Mouse (Mus musculus): Measurements from ENCODE around the gene Pbx2. TPM values are rescaled to one million over a fixed set of nuclear protein-coding genes. Genes with fewer than 3 reads are reported as not detected.

The Pbx2 gene
- polyA plus RNA-seq, 1 experiment from 2014 or later = 12.8 TPM

DNA sequence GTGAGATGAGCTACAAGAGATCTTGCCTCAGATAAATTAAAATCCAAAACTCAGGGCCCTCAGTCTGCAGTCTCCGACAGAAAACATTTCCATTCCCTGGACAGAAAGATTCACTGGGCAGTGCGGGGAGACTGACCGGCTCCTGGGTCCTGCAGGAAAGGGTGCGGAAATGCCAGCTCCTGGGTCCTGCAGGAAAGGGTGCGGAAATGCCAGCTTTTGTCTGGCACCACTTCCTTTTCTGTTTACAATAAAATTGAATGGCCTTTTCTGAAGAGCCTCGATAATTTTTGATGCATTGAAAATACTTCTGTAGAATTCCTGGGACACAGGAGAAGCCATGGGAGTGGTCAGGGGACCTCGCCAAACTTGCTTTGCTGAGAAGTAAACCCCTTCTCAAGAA lies 31.9 kb upstream of the Pbx2 start:
- WGBS = 88% methylated on average over 7 of the region's 7 CpGs
- DNase-seq = no peak
- H3K27me3 ChIP-seq (ENCODE audit: control insufficient read depth, insufficient read depth, low read length) = no peaks in the 10 kb centered on the region
- no peak overlapping the region for H3K4me3 ChIP-seq (replicated peaks; ENCODE audit: low read depth, low read length)
- no peaks in the 10 kb centered on the region for H3K4me1 ChIP-seq (ENCODE audit: control insufficient read depth, insufficient read depth, low read length)
- no peak overlapping the region for H3K27ac ChIP-seq (replicated peaks; ENCODE audit: low read depth, low read length)
- no peak overlapping the region for H3K9ac ChIP-seq (replicated peaks; ENCODE audit: low read length)
- no peaks in the 10 kb centered on the region for H3K36me3 ChIP-seq (ENCODE audit: control insufficient read depth, insufficient read depth, low read length)
- no peaks in the 10 kb centered on the region; the same call in 1 of the 2 replicates for H3K9me3 ChIP-seq (ENCODE audit: control insufficient read depth, low read length)
- no peak overlapping the region for H3K4me2 ChIP-seq (ENCODE audit: low read length)
- ATAC-seq (ENCODE audit: low FRiP score, low TSS enrichment) = no peak

DNA sequence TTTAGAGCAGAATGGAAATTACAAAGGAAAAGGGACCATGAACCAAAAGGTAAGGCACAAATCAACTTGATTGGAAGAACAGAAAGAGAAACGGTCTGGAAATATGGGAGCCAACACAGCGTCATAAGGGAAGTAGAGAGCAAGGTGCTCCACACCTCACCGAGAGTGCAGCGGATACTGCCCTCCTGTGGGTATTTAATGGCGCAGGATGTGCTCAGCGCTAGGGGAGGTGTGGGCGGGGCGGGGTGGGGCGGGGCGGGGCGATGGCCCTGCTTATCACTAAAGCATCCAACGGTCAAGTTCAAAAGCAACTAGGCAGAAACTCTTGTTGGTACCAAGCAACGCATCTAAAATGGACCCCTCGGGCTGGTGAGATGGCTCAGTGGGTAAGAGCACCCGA lies 31.2 kb upstream of the Pbx2 start:
- ATAC-seq (ENCODE audit: low FRiP score, low TSS enrichment) (no peak), DNase-seq (no peak)
- 33% methylated on average over 15 of the region's 15 CpGs for WGBS
- Histone ChIP-seq H3K27me3 (ENCODE audit: control insufficient read depth, insufficient read depth, low read length) (no peaks in the 10 kb centered on the region), H3K27ac (replicated peaks; ENCODE audit: low read depth, low read length) (no peak overlapping the region), H3K4me3 (replicated peaks; ENCODE audit: low read depth, low read length) (no peak overlapping the region), H3K9ac (replicated peaks; ENCODE audit: low read length) (no peak overlapping the region), H3K4me1 (ENCODE audit: control insufficient read depth, insufficient read depth, low read length) (no peaks in the 10 kb centered on the region), H3K9me3 (ENCODE audit: control insufficient read depth, low read length) (no peaks in the 10 kb centered on the region; the same call in 1 of the 2 replicates), H3K4me2 (ENCODE audit: low read length) (no peak overlapping the region), H3K36me3 (ENCODE audit: control insufficient read depth, insufficient read depth, low read length) (no peaks in the 10 kb centered on the region)

DNA sequence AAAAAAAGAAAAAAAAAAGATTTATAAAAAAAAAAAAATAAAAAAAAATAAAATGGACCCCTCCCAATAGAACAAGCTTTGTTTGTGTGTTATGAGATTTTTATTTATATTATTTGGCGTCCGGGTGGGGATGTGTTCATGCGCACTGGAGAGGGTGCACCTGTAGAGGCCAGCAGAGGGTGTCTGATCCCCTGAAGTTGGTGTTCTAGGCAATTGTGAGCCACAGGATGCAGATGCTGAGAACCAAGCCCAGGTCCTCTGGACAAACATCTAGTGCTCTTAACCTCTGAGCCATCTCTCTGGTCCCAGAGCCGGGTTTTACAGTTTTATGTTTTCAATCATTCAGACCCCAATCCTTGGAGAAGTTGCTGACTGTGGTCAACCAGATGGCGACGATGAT lies 30.6 kb upstream of the Pbx2 start:
- Histone ChIP-seq H3K27me3 (ENCODE audit: control insufficient read depth, insufficient read depth, low read length) (no peaks in the 10 kb centered on the region), H3K9me3 (ENCODE audit: control insufficient read depth, low read length) (no peaks in the 10 kb centered on the region; the same call in 1 of the 2 replicates), H3K4me1 (ENCODE audit: control insufficient read depth, insufficient read depth, low read length) (no peaks in the 10 kb centered on the region), H3K9ac (replicated peaks; ENCODE audit: low read length) (no peak overlapping the region), H3K27ac (replicated peaks; ENCODE audit: low read depth, low read length) (no peak overlapping the region), H3K36me3 (ENCODE audit: control insufficient read depth, insufficient read depth, low read length) (no peaks in the 10 kb centered on the region), H3K4me2 (ENCODE audit: low read length) (no peak overlapping the region), H3K4me3 (replicated peaks; ENCODE audit: low read depth, low read length) (no peak overlapping the region)
- DNase-seq (no peak), ATAC-seq (ENCODE audit: low FRiP score, low TSS enrichment) (no peak)
- 93% methylated on average over 6 of the region's 6 CpGs for WGBS

DNA sequence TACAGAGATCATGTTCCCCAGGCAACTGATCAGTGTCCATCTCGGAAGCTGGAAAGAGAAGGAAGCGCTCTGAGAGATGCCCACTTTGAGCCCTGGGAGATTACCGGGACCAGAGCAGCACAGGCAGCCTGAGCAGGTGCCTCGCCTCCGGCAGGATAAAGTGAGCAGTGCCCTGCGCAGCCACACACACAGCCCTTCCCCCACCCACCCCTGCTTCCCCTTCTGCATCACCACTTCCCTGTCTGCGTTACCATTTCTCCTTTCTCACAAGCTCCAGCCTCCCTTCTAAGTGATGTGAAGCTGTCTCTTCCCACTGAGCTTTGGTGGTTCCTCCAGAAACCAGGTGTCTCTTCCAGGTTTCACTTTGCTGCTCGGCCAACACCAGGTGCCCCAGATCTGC lies 29.9 kb upstream of the Pbx2 start:
- H3K9me3 ChIP-seq (ENCODE audit: control insufficient read depth, low read length) = peaks cover 2% of the 10 kb centered on the region; the same call in 1 of the 2 replicates
- no peak overlapping the region for H3K4me3 ChIP-seq (replicated peaks; ENCODE audit: low read depth, low read length)
- peak; percentile 30 for DNase-seq
- WGBS = 29% methylated on average over 8 of the region's 8 CpGs
- no peak overlapping the region for H3K9ac ChIP-seq (replicated peaks; ENCODE audit: low read length)
- H3K27me3 ChIP-seq (ENCODE audit: control insufficient read depth, insufficient read depth, low read length) = no peaks in the 10 kb centered on the region
- no peak overlapping the region for H3K4me2 ChIP-seq (ENCODE audit: low read length)
- H3K4me1 ChIP-seq (ENCODE audit: control insufficient read depth, insufficient read depth, low read length) = no peaks in the 10 kb centered on the region
- no peak overlapping the region; the same call in 1 of the 2 replicates for H3K27ac ChIP-seq (replicated peaks; ENCODE audit: low read depth, low read length)
- H3K36me3 ChIP-seq (ENCODE audit: control insufficient read depth, insufficient read depth, low read length) = no peaks in the 10 kb centered on the region
- ATAC-seq (ENCODE audit: low FRiP score, low TSS enrichment) = no peak

DNA sequence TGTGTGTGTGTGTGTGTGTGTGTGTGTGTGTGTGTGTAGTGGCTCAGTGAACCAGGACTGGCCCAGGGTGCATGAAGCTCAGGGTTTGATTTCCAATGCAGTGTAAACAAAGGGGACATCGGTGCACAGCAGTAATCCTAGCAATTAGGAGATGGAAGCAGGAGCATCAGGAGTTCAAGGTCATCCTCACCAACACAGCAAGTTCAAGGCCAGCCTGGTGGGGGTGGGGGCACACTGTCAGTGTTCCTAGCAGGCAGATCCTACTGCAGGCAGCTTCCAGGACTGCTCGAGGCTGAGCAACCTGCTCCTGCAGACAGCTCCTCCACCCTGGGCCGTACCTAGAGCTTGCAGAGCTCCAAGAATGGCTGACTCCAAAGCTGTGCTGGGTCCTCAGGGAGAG lies 28.5 kb upstream of the Pbx2 start:
- WGBS = 70% methylated on average over 3 of the region's 3 CpGs
- DNase-seq = no peak
- no peak for ATAC-seq (ENCODE audit: low FRiP score, low TSS enrichment)
- H3K4me2 ChIP-seq (ENCODE audit: low read length) = no peak overlapping the region
- H3K4me3 ChIP-seq (replicated peaks; ENCODE audit: low read depth, low read length) = no peak overlapping the region
- no peaks in the 10 kb centered on the region for H3K4me1 ChIP-seq (ENCODE audit: control insufficient read depth, insufficient read depth, low read length)
- no peaks in the 10 kb centered on the region for H3K36me3 ChIP-seq (ENCODE audit: control insufficient read depth, insufficient read depth, low read length)
- no peak overlapping the region for H3K9ac ChIP-seq (replicated peaks; ENCODE audit: low read length)
- peaks cover 2% of the 10 kb centered on the region; the same call in 1 of the 2 replicates for H3K9me3 ChIP-seq (ENCODE audit: control insufficient read depth, low read length)
- H3K27me3 ChIP-seq (ENCODE audit: control insufficient read depth, insufficient read depth, low read length) = no peaks in the 10 kb centered on the region; the same call in 1 of the 2 replicates
- no peak overlapping the region for H3K27ac ChIP-seq (replicated peaks; ENCODE audit: low read depth, low read length)

DNA sequence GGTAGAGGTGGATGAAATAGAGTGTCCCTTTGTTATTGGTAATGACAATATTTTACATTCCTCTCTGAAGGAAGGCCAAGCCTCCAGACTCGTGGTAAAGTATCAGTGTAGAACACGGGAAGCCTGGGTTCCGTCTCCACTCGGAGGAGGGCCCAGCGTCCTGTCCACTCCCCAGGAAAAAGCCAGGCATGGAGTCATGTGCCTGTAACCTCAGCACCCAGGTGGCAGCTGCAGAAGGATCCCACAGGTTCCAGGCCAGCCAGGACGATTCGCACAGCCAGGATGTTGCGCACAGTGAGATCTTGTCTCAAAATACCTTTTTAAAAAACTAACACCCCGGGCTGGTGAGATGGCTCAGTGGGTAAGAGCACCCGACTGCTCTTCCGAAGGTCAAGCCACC lies 27.7 kb upstream of the Pbx2 start:
- ATAC-seq (ENCODE audit: low FRiP score, low TSS enrichment) (no peak), DNase-seq (no peak)
- no peak overlapping the region for H3K27ac ChIP-seq (replicated peaks; ENCODE audit: low read depth, low read length)
- H3K4me1 ChIP-seq (ENCODE audit: control insufficient read depth, insufficient read depth, low read length) = no peaks in the 10 kb centered on the region
- no peaks in the 10 kb centered on the region for H3K36me3 ChIP-seq (ENCODE audit: control insufficient read depth, insufficient read depth, low read length)
- no peak overlapping the region for H3K4me2 ChIP-seq (ENCODE audit: low read length)
- H3K4me3 ChIP-seq (replicated peaks; ENCODE audit: low read depth, low read length) = no peak overlapping the region
- H3K27me3 ChIP-seq (ENCODE audit: control insufficient read depth, insufficient read depth, low read length) = no peaks in the 10 kb centered on the region; the same call in 1 of the 2 replicates
- WGBS = 80% methylated on average over 11 of the region's 11 CpGs
- H3K9me3 ChIP-seq (ENCODE audit: control insufficient read depth, low read length) = peaks cover 2% of the 10 kb centered on the region; the same call in 1 of the 2 replicates
- no peak overlapping the region for H3K9ac ChIP-seq (replicated peaks; ENCODE audit: low read length)

DNA sequence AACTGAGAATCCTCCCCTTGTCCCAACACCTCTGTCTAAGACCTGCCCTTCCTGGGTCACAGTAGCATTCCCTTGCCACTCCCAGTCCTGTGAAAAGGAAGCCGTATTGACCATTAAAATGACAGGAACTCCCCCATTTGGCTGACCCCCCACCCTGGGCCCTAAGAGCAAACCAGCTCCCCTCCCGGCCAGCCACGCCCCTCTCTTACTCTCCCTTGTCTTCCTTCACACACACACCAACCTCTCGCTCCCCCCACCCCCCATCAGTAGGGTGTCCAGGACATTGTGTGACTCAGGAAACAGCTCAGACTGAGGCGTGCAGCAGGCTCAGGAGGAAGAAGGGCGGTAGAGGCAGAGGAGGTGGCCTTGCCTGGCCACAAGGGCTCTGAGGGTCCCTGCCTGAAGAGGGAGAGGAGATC lies 27.1 kb upstream of the Pbx2 start, which contains the start of gene Notch4:
Gene Notch4 (plus strand): TSS at position 266 of the 419 bp plus-strand sequence.
- Histone ChIP-seq H3K27me3 (ENCODE audit: control insufficient read depth, insufficient read depth, low read length) (no peaks in the 10 kb centered on the region; the same call in 1 of the 2 replicates), H3K4me3 (replicated peaks; ENCODE audit: low read depth, low read length) (no peak within 1 kb of the TSS), H3K27ac (replicated peaks; ENCODE audit: low read depth, low read length) (peak within 1 kb of the TSS; percentile 20; the same call in 1 of the 2 replicates), H3K4me1 (ENCODE audit: control insufficient read depth, insufficient read depth, low read length) (no peaks in the 10 kb centered on the region), H3K4me2 (ENCODE audit: low read length) (no peak within 1 kb of the TSS), H3K36me3 (ENCODE audit: control insufficient read depth, insufficient read depth, low read length) (no peaks in the 10 kb centered on the region), H3K9ac (replicated peaks; ENCODE audit: low read length) (no peak within 1 kb of the TSS), H3K9me3 (ENCODE audit: control insufficient read depth, low read length) (peaks cover 2% of the 10 kb centered on the region; the same call in 1 of the 2 replicates)
- DNase-seq (no peak), ATAC-seq (ENCODE audit: low FRiP score, low TSS enrichment) (no peak)
- 23% methylated on average over 6 of the region's 6 CpGs for WGBS

DNA sequence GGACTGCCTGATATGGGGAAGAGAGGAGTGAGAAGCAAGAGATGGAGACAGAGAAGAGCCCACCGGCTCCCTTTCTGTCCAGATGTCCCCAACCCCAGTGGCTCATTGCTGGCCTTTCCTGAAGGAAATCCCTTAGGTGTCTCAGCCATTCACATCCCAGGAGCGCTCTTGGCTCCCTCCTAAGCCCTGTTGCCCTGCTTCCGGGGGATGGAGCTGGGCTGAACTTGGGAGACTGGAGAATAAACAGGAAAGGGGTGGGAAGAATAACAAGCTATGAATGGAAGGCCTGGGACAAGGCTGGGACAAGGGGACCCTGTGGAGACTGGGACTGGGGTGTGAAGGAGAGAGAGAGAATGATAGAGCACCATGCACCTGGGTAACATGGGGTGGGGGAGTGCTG lies 26.3 kb upstream of the Pbx2 start:
- no peak overlapping the region for H3K4me3 ChIP-seq (replicated peaks; ENCODE audit: low read depth, low read length)
- no peaks in the 10 kb centered on the region; the same call in 1 of the 2 replicates for H3K27me3 ChIP-seq (ENCODE audit: control insufficient read depth, insufficient read depth, low read length)
- H3K4me1 ChIP-seq (ENCODE audit: control insufficient read depth, insufficient read depth, low read length) = no peaks in the 10 kb centered on the region
- ATAC-seq (ENCODE audit: low FRiP score, low TSS enrichment) = no peak
- H3K9me3 ChIP-seq (ENCODE audit: control insufficient read depth, low read length) = peaks cover 2% of the 10 kb centered on the region; the same call in 1 of the 2 replicates
- no peak overlapping the region for H3K27ac ChIP-seq (replicated peaks; ENCODE audit: low read depth, low read length)
- no peaks in the 10 kb centered on the region for H3K36me3 ChIP-seq (ENCODE audit: control insufficient read depth, insufficient read depth, low read length)
- H3K4me2 ChIP-seq (ENCODE audit: low read length) = no peak overlapping the region
- 60% methylated on average over 3 of the region's 3 CpGs for WGBS
- DNase-seq = no peak
- no peak overlapping the region for H3K9ac ChIP-seq (replicated peaks; ENCODE audit: low read length)

DNA sequence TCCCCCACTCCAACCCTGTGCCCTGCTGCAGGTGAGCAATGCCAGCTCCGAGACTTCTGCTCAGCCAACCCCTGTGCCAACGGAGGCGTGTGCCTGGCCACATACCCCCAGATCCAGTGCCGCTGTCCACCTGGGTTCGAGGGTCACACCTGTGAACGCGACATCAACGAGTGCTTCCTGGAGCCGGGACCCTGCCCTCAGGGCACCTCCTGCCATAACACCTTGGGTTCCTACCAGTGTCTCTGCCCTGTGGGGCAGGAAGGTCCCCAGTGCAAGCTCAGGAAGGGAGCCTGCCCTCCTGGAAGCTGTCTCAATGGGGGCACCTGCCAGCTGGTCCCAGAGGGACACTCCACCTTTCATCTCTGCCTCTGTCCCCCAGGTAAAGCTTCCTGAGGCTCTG lies 23.8 kb upstream of the Pbx2 start:
- WGBS = 76% methylated on average over 9 of the region's 9 CpGs
- H3K9me3 ChIP-seq (ENCODE audit: control insufficient read depth, low read length) = 0 out of 2 replicates have a peak, but pooled peaks cover 2% of the 10 kb centered on the region
- no peaks in the 10 kb centered on the region for H3K36me3 ChIP-seq (ENCODE audit: control insufficient read depth, insufficient read depth, low read length)
- ATAC-seq (ENCODE audit: low FRiP score, low TSS enrichment) (no peak), DNase-seq (no peak)
- no peak overlapping the region for H3K4me3 ChIP-seq (replicated peaks; ENCODE audit: low read depth, low read length)
- H3K9ac ChIP-seq (replicated peaks; ENCODE audit: low read length) = no peak overlapping the region
- no peak overlapping the region for H3K4me2 ChIP-seq (ENCODE audit: low read length)
- no peak overlapping the region for H3K27ac ChIP-seq (replicated peaks; ENCODE audit: low read depth, low read length)
- H3K27me3 ChIP-seq (ENCODE audit: control insufficient read depth, insufficient read depth, low read length) = no peaks in the 10 kb centered on the region; the same call in 1 of the 2 replicates
- H3K4me1 ChIP-seq (ENCODE audit: control insufficient read depth, insufficient read depth, low read length) = no peaks in the 10 kb centered on the region

Measured in midbrain, embryonic 14.5 days (tissue).